Mouse (Mus musculus): ENCODE measurements at regions not wholly inside any gene's neighbourhood (a gene's known extent, or its start where the extent isn't known, plus 50 kb on each side); places are given as distances from the start of the nearest gene placed in this dataset.
"Not testable (repeated sequence)": the region's sequence is repeated elsewhere in the genome, so short reads cannot be mapped to it uniquely, and the experiment has no call there.

- ChIA-PET POLR2A (no interaction called here), CTCF (no interaction called here)
These were observed 361.6 kb upstream of the Edil3 start for GRCm38 (mm10) chr13:88459474-88460173.

DNA sequence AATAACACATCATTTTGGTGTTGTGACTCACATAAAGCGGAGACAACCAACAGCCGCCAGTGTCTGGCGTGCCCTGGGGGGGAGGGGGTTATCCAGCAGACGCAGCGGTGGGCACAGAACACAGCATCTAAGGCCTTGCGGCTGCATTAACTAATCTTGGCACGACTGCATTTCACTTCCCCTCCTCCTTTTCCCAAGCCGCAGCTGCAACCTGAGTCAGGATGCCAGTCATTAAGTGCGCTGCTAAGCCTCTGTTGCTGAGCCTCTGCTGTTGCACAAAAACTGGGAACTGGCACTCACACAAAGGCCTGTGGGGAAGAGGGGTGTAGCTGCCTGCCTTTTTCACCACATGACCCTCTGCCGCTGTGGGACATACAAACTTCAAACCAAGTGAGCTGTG is 331.2 kb upstream of the Edil3 start:
- CTCF ChIA-PET: no interaction called here

GRCm38 (mm10) chr13:88510850-88511554 is 310.3 kb upstream of the Edil3 start:
- POLR2A ChIA-PET: no interaction called here

More for the DNA sequence above, 331.2 kb upstream of the Edil3 start:
- POLR2A ChIA-PET: no interaction called here

DNA sequence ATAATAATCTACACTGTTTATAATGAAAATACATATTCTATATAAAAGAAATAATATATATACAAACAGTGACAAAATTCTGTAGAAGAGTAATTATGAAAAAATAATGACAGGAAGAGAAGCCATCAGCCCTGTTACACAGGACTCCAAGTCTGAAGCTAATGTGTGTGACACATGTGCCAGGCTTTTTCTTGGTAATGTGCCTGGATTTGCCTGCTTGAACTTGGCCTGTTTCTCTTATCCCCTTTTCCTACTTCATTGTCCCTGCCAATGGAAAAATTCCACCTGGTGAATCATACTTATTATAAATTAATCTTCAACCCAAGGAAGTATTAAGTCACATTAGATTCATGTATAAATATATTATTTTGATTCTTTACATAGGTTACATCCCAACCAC is 286.5 kb upstream of the Edil3 start:
- ChIA-PET POLR2A (no interaction called here), CTCF (no interaction called here)

More at GRCm38 (mm10) chr13:88510850-88511554, 310.3 kb upstream of the Edil3 start:
- CTCF ChIA-PET: no interaction called here

- POLR2A ChIA-PET: no interaction called here
These were observed 266.8 kb upstream of the Edil3 start for GRCm38 (mm10) chr13:88554504-88554903.

GRCm38 (mm10) chr13:88564978-88565377 is 256.3 kb upstream of the Edil3 start:
- CTCF ChIA-PET: no interaction called here
- POLR2A ChIA-PET: no interaction called here

More at GRCm38 (mm10) chr13:88554504-88554903, 266.8 kb upstream of the Edil3 start:
- CTCF ChIA-PET: no interaction called here

DNA sequence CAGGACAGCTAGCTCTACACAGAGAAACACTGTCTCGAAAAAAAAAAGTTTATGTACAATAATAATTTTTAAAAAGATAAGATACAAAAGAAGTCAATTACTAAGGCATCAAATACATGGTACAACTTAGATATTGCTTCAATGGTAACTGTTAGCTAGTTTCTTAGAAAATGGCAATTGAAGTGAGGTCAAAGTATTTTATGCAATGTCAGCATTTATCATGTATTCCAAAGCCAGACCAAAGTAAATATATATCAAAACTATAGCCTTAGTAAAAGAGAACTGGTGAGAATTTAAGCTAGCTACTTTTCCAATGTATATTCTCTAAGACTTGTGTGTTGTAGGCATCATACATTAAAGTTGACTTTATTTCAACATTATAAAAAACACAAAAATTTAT is 219.0 kb upstream of the Edil3 start:
- ChIA-PET POLR2A (no interaction called here), CTCF (no interaction called here)

GRCm38 (mm10) chr13:88610610-88611009 is 210.7 kb upstream of the Edil3 start:
- CTCF ChIA-PET: no interaction called here

DNA sequence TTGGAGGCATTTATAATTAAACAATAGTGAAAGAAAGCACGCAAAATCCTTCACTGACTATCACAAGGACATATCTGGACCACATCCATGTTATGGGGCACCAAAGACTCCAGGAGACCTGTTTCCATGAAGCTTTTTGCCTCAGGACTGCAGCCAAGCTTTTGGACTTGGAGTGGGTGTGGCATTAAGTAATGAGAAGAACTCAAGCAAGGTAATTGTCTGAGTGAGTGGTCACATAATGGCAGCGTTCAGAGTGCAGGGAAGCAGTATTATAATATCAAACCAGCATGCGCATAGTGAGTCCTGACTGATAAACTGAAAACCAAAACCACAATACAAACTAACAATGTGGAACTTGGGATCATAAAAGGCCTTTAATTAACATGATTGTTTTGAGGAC is 208.0 kb upstream of the Edil3 start:
- CTCF ChIA-PET: no interaction called here
- POLR2A ChIA-PET: no interaction called here

More at GRCm38 (mm10) chr13:88610610-88611009, 210.7 kb upstream of the Edil3 start:
- POLR2A ChIA-PET: no interaction called here

DNA sequence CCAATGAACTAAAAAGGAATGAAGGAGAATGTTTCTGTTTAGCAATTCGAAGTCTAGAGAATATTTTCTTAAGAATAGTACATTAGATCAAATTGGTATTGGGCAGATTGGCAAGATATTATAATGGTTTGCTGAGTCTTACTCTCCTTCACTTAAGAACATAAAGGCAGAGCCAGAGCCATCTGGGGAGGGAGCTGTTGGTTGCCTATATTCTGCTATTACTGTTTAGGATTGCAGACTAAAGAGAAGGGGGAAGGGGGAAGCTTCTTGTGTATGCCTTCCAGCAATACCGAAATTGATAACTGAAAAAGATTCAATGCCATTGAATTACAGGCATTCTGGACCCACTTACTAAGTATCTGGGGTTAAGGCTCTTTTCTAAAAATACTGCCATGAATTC is 171.1 kb upstream of the Edil3 start:
- ChIA-PET POLR2A (no interaction called here), CTCF (no interaction called here)

GRCm38 (mm10) chr13:88651036-88651435 is 170.2 kb upstream of the Edil3 start:
- ChIA-PET POLR2A (no interaction called here), CTCF (no interaction called here)

GRCm38 (mm10) chr13:88655030-88655429 is 166.2 kb upstream of the Edil3 start:
- ChIA-PET CTCF (no interaction called here), POLR2A (no interaction called here)

DNA sequence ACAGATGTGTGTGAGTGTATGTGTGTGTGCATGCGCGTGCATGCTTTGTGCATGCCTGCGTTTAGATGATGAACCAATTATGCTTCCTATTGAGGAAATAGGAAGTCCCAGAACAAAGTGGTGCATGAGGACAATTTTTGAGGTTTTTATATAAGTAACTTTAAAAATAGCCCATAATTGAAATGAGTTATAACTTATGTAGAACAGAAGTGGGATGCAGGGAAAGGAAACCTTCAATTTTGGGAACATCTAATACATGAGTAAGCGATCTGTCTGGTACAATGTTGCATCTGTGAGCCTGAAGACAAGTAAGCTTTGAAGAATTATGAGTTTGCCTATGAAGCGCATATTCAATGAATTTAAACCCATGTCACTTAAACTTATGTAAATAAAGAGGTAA is 145.4 kb upstream of the Edil3 start:
- ChIA-PET POLR2A (no interaction called here), CTCF (no interaction called here)

GRCm38 (mm10) chr13:88704526-88704925 is 116.7 kb upstream of the Edil3 start:
- POLR2A ChIA-PET: no interaction called here

DNA sequence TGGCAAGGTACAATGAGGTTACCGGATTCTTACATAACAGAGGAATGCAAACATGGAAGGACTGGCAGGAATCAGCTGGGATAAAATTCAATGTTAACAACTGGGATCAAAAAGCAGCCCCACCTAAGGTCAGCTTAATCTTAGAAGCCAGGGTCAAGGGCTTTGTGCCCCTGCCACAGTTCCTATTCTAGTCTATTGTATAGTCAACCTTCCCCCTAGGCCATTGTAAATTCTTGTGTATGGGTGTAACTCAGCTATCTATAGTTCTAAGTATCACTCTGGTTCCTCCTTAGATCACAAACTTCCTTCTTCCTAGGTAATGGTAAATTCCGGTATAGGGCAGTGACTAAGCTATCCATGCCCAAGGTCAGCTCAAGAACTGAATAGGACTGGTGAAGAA is 91.6 kb upstream of the Edil3 start:
- POLR2A ChIA-PET: interaction anchor here in 1 of 4 experiments (0.9 kb wide), 1 partner anchor 76 kb away, joined by 3 read pairs; no protein-coding TSS in a partner anchor
- CTCF ChIA-PET: not testable (repeated sequence)

More at GRCm38 (mm10) chr13:88704526-88704925, 116.7 kb upstream of the Edil3 start:
- CTCF ChIA-PET: no interaction called here

DNA sequence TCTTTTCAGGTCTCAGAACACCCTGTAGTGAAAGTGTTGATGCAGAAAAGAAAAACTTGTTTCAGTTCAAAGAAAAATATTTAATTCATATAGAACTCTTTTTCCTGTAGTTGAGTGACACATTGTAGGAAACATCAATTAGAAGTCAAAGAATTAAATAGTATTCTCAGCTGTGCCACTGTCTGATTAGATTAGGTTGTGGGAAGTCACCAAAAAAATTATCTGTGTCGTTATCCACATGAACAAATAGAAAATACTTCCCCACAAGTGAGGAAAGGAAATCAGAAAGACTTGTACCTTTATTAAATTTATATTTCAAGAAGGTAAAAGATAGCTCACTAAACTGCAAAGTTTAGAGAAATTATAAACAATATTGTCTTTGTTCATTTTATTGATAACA is 71.4 kb upstream of the Edil3 start:
- CTCF ChIA-PET: no interaction called here
- POLR2A ChIA-PET: no interaction called here
